Mouse (Mus musculus) kidney, embryonic 16.5 days (tissue): ENCODE measurements around the gene Tlcd2. TPM values are rescaled to one million over a fixed set of nuclear protein-coding genes. Genes with fewer than 3 reads are reported as not detected.

Experiments
- ATAC-seq: fragments of 200-750 bp; cut with Nextera tagmentation; 2 replicates; pipeline ENCODE4 v1.8.0; 2017; ENCODE audit warnings: moderate TSS enrichment; ENCODE audit not compliant: low FRiP score, low TSS enrichment
- H3K27ac ChIP-seq: fragments of 300-500 bp; sonication (generic); 2 replicates; pipeline ENCODE4 v1.5.1; 2014; ENCODE audit warnings: low read length
- H3K27me3 ChIP-seq: fragments of 300-500 bp; sonication (generic); 2 replicates; pipeline ENCODE4 v1.6.1; 2014; ENCODE audit warnings: low read length, control low read depth, mixed read lengths; ENCODE audit not compliant: insufficient read depth
- H3K36me3 ChIP-seq: fragments of 300-500 bp; sonication (generic); 2 replicates; pipeline ENCODE4 v1.6.1; 2014; ENCODE audit warnings: low read length, control low read depth, mixed read lengths; ENCODE audit not compliant: insufficient read depth
- H3K4me1 ChIP-seq: fragments of 300-500 bp; sonication (generic); 2 replicates; pipeline ENCODE4 v1.6.1; 2014; ENCODE audit warnings: low read length, control low read depth, mixed read lengths; ENCODE audit not compliant: insufficient read depth
- H3K4me2 ChIP-seq: fragments of 300-500 bp; sonication (generic); replicated peaks from 2 replicates; pipeline ENCODE4 v1.6.1; 2014; ENCODE audit warnings: low read depth, low read length
- H3K4me3 ChIP-seq: fragments of 300-500 bp; sonication (generic); 2 replicates; pipeline ENCODE4 v1.5.1; 2014; ENCODE audit warnings: mild to moderate bottlenecking, low read length
- H3K9ac ChIP-seq: fragments of 300-500 bp; sonication (generic); replicated peaks from 2 replicates; pipeline ENCODE4 v1.6.1; 2014; ENCODE audit warnings: low read length
- H3K9me3 ChIP-seq: fragments of 300-500 bp; sonication (generic); 2 replicates; pipeline ENCODE4 v1.6.1; 2016; ENCODE audit warnings: low read length, control low read depth
- WGBS: fragments of 180-500 bp; shearing (Covaris S2); extraction: QIAGEN DNeasy Blood & Tissue Kit; methylation state at CpG from one replicate; pipeline ENCODE4 v1.1.7; 2014; 5-methylcytosine and 5-hydroxymethylcytosine counted together
- polyA plus RNA-seq: library from polyadenylated mRNA; unstranded; fragments of >200 nt; fragmentation: Nextera tagmentation; extraction: Ambion mirVana; gene quantifications from 2 replicates; pipeline ENCODE4 v1.2.1, GENCODE M21; 2015

The Tlcd2 gene
- polyA plus RNA-seq, 1 experiment from 2014 or later, result 27.1 TPM

- H3K9ac ChIP-seq, result peak overlapping the region; percentile 74; the same call in 1 of the 2 replicates
- H3K36me3 ChIP-seq, result peaks cover 14% of the 10 kb centered on the region
- peaks cover 40% of the 10 kb centered on the region for H3K4me1 ChIP-seq
- peak overlapping the region; percentile 89 for H3K27ac ChIP-seq
- ATAC-seq, result peak; percentile 55
- H3K4me3 ChIP-seq, result peak overlapping the region; percentile 79
- no peaks in the 10 kb centered on the region for H3K27me3 ChIP-seq
- H3K9me3 ChIP-seq, result peaks cover 3% of the 10 kb centered on the region
- peak overlapping the region; percentile 94 for H3K4me2 ChIP-seq
- 1% methylated on average over 9 of the region's 9 CpGs for WGBS
These were observed 1.4 kb downstream of the Tlcd2 start for GRCm38 (mm10) chr11:75462865-75463336.

GRCm38 (mm10) chr11:75463624-75464023 lies 2.1 kb downstream of the Tlcd2 start:
- Histone ChIP-seq H3K27ac (peak overlapping the region; percentile 89), H3K27me3 (no peaks in the 10 kb centered on the region), H3K9me3 (peaks cover 3% of the 10 kb centered on the region), H3K4me3 (no peak overlapping the region; the same call in 1 of the 2 replicates), H3K4me2 (peak overlapping the region; percentile 94), H3K9ac (peak overlapping the region; percentile 43), H3K4me1 (peaks cover 45% of the 10 kb centered on the region), H3K36me3 (peaks cover 14% of the 10 kb centered on the region)
- ATAC-seq, result no peak
- WGBS, result 30% methylated on average over 4 of the region's 4 CpGs

- WGBS, result 89% methylated on average over 6 of the region's 6 CpGs
- no peaks in the 10 kb centered on the region for H3K27me3 ChIP-seq
- H3K4me2 ChIP-seq, result no peak overlapping the region
- no peak overlapping the region for H3K9ac ChIP-seq
- no peak for ATAC-seq
- H3K27ac ChIP-seq, result no peak overlapping the region
- H3K4me1 ChIP-seq, result peaks cover 42% of the 10 kb centered on the region
- no peak overlapping the region for H3K4me3 ChIP-seq
- peaks cover 14% of the 10 kb centered on the region for H3K36me3 ChIP-seq
- H3K9me3 ChIP-seq, result peaks cover 3% of the 10 kb centered on the region
These were observed 2.9 kb downstream of the Tlcd2 start for GRCm38 (mm10) chr11:75464417-75464816.

GRCm38 (mm10) chr11:75465051-75465450 lies 3.5 kb downstream of the Tlcd2 start:
- ATAC-seq, result no peak
- H3K27ac ChIP-seq, result no peak overlapping the region
- H3K27me3 ChIP-seq, result no peaks in the 10 kb centered on the region
- H3K4me1 ChIP-seq, result peaks cover 36% of the 10 kb centered on the region
- H3K9me3 ChIP-seq, result peaks cover 3% of the 10 kb centered on the region
- peaks cover 14% of the 10 kb centered on the region for H3K36me3 ChIP-seq
- 86% methylated on average over 6 of the region's 6 CpGs for WGBS
- H3K4me2 ChIP-seq, result no peak overlapping the region
- H3K9ac ChIP-seq, result no peak overlapping the region
- H3K4me3 ChIP-seq, result no peak overlapping the region

GRCm38 (mm10) chr11:75466731-75467505 lies 5.4 kb downstream of the Tlcd2 start:
- no peak overlapping the region for H3K9ac ChIP-seq
- H3K27me3 ChIP-seq, result no peaks in the 10 kb centered on the region
- no peak overlapping the region for H3K4me3 ChIP-seq
- H3K4me2 ChIP-seq, result no peak overlapping the region
- H3K4me1 ChIP-seq, result peaks cover 33% of the 10 kb centered on the region
- WGBS, result 96% methylated on average over 4 of the region's 4 CpGs
- H3K9me3 ChIP-seq, result peaks cover 3% of the 10 kb centered on the region
- H3K27ac ChIP-seq, result no peak overlapping the region
- H3K36me3 ChIP-seq, result peaks cover 14% of the 10 kb centered on the region
- ATAC-seq, result no peak

- Histone ChIP-seq H3K9ac (peak overlapping the region; percentile 68), H3K4me1 (peaks cover 26% of the 10 kb centered on the region), H3K27ac (0 out of 2 replicates have a peak overlapping the region, but pooled peaks have one; percentile 9), H3K36me3 (peaks cover 14% of the 10 kb centered on the region), H3K27me3 (no peaks in the 10 kb centered on the region), H3K9me3 (peaks cover 3% of the 10 kb centered on the region), H3K4me2 (peak overlapping the region; percentile 66), H3K4me3 (peak overlapping the region; percentile 47)
- 18% methylated on average over 19 of the region's 19 CpGs for WGBS
- ATAC-seq, result peak; percentile 81
These were observed 6.1 kb downstream of the Tlcd2 start for GRCm38 (mm10) chr11:75467512-75468215.

- Histone ChIP-seq H3K4me1 (peaks cover 18% of the 10 kb centered on the region), H3K36me3 (peaks cover 14% of the 10 kb centered on the region), H3K27me3 (no peaks in the 10 kb centered on the region), H3K9me3 (peaks cover 3% of the 10 kb centered on the region), H3K27ac (no peak overlapping the region), H3K9ac (peak overlapping the region; percentile 68), H3K4me2 (peak overlapping the region; percentile 66), H3K4me3 (peak overlapping the region; percentile 47)
- peak; percentile 29; the same call in 1 of the 2 replicates for ATAC-seq
- WGBS, result 52% methylated on average over 7 of the region's 7 CpGs
These were observed 6.9 kb downstream of the Tlcd2 start for GRCm38 (mm10) chr11:75468410-75468809.

GRCm38 (mm10) chr11:75469261-75469660 lies 7.7 kb downstream of the Tlcd2 start:
- H3K4me2 ChIP-seq, result no peak overlapping the region
- no peak overlapping the region for H3K27ac ChIP-seq
- no peak overlapping the region for H3K9ac ChIP-seq
- ATAC-seq, result no peak
- peaks cover 14% of the 10 kb centered on the region for H3K36me3 ChIP-seq
- no peaks in the 10 kb centered on the region for H3K27me3 ChIP-seq
- no peak overlapping the region for H3K4me3 ChIP-seq
- peaks cover 3% of the 10 kb centered on the region for H3K9me3 ChIP-seq
- peaks cover 13% of the 10 kb centered on the region; the same call in 1 of the 2 replicates for H3K4me1 ChIP-seq
- WGBS, result 86% methylated on average over 4 of the region's 4 CpGs

- no peak overlapping the region for H3K4me3 ChIP-seq
- no peak overlapping the region for H3K27ac ChIP-seq
- H3K4me2 ChIP-seq, result no peak overlapping the region
- peaks cover 3% of the 10 kb centered on the region for H3K9me3 ChIP-seq
- H3K9ac ChIP-seq, result no peak overlapping the region
- no peaks in the 10 kb centered on the region for H3K27me3 ChIP-seq
- ATAC-seq, result no peak
- H3K4me1 ChIP-seq, result peaks cover 13% of the 10 kb centered on the region; the same call in 1 of the 2 replicates
- 72% methylated on average over 3 of the region's 3 CpGs for WGBS
- H3K36me3 ChIP-seq, result peaks cover 8% of the 10 kb centered on the region; the same call in 1 of the 2 replicates
These were observed 9.2 kb downstream of the Tlcd2 start for GRCm38 (mm10) chr11:75470675-75471074.
